Mouse (Mus musculus) embryonic facial prominence, embryonic 10.5 days (tissue): Measurements from ENCODE around the gene Bnipl. TPM values are rescaled to one million over a fixed set of nuclear protein-coding genes. Genes with fewer than 3 reads are reported as not detected.

Experiments
- DNase-seq: peaks from one replicate; pipeline ENCODE4 v3.0.0-alpha.2; 2017; ENCODE audit warnings: low spot score
- H3K27ac ChIP-seq: fragments of 300-500 bp; sonication (generic); replicated peaks from 2 replicates; pipeline ENCODE4 v1.5.1; 2016; ENCODE audit warnings: mild to moderate bottlenecking
- H3K27me3 ChIP-seq: fragments of 300-500 bp; sonication (generic); replicated peaks from 2 replicates; pipeline ENCODE4 v1.6.1; 2016; ENCODE audit warnings: low read depth, mild to moderate bottlenecking; ENCODE audit not compliant: poor library complexity, severe bottlenecking
- H3K36me3 ChIP-seq: fragments of 300-500 bp; sonication (generic); replicated peaks from 2 replicates; pipeline ENCODE4 v1.6.1; 2016; ENCODE audit warnings: mild to moderate bottlenecking, moderate library complexity
- H3K4me1 ChIP-seq: fragments of 300-500 bp; sonication (generic); 2 replicates; pipeline ENCODE4 v1.6.1; 2016
- H3K4me3 ChIP-seq: fragments of 300-500 bp; sonication (generic); 2 replicates; pipeline ENCODE4 v1.5.1; 2016; ENCODE audit warnings: mild to moderate bottlenecking, moderate library complexity
- H3K9me3 ChIP-seq: fragments of 300-500 bp; sonication (generic); 2 replicates; pipeline ENCODE4 v1.6.1; 2016; ENCODE audit warnings: mild to moderate bottlenecking
- WGBS: fragments of 180-500 bp; shearing (Covaris S2); methylation state at CpG from one replicate; pipeline ENCODE4 v1.1.7; 2016; 5-methylcytosine and 5-hydroxymethylcytosine counted together
- polyA plus RNA-seq: library from polyadenylated mRNA; unstranded; fragments of >200 nt; fragmentation: Nextera tagmentation; extraction: Ambion mirVana; gene quantifications from 2 replicates; pipeline ENCODE4 v1.2.1, GENCODE M21; 2016

Bnipl gene
- polyA plus RNA-seq, 1 experiment from 2014 or later = 2.0 TPM

DNA sequence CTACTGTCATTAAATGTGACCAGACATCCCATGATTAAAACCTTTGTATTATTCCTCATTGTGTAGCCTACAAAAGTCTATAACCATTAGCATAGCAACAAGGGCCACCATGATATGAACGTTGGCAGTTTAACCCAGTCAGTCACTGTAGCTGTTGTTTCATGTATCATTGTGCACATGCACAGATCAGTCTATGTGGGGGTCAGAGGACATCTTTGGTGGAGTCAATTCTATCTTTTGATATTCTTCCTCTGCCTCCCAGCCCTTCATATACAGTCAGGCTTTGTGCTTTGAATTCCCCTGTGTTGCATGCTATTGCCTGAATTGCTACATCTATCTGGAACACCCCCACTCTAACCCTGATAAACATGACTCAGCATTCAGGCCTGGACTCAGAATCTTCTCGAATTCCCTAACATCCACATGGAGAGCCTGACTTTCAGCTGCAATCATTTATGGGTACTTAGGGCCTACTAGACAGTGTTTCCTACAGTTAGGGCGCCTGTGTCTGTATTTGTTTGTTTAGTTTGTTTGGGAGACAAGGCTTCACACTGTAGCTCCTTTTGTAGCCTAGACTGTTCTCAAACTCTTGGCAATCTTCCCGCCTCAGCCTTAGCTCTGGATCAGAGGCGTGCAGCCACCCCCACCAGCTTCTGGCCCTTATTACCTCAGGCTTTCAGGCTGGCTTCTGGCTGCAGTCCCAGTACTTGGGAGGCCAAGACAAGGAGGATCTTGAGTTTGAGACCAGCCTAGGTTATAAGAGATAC, 4.3 kb downstream of the Bnipl start:
- H3K27ac ChIP-seq = no peak overlapping the region
- DNase-seq = no peak
- peaks cover 20% of the 10 kb centered on the region for H3K36me3 ChIP-seq
- H3K4me3 ChIP-seq = no peak overlapping the region
- peaks cover 8% of the 10 kb centered on the region for H3K4me1 ChIP-seq
- H3K9me3 ChIP-seq = no peaks in the 10 kb centered on the region
- no peaks in the 10 kb centered on the region for H3K27me3 ChIP-seq
- WGBS = 85% methylated on average over 5 of the region's 5 CpGs

DNA sequence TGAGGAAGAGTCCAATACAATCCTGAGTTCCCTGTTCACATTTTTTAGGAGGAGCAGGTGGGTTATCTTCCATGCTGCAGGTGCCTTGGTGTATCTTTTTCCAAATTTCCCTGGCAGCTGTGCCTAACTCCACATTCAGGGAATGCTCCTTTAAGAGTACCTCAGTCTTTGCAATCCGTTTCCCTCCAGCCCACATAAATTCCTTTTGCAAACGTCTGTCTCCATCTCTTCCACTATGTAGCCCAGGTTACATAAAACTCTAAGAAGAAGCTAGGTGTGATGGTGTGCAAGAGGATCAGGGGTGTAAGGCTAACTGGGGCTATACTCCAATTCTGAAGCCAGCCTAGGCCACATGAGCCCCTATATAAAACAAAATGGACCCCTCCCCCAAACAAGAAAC, 7.9 kb downstream of the Bnipl start:
- H3K9me3 ChIP-seq = no peaks in the 10 kb centered on the region
- peaks cover 6% of the 10 kb centered on the region; the same call in 1 of the 2 replicates for H3K27me3 ChIP-seq
- WGBS = 88% methylated on average over 2 of the region's 2 CpGs
- no peak for DNase-seq
- H3K27ac ChIP-seq = no peak overlapping the region
- no peak overlapping the region for H3K4me3 ChIP-seq
- peaks cover 9% of the 10 kb centered on the region for H3K4me1 ChIP-seq
- H3K36me3 ChIP-seq = peaks cover 32% of the 10 kb centered on the region

DNA sequence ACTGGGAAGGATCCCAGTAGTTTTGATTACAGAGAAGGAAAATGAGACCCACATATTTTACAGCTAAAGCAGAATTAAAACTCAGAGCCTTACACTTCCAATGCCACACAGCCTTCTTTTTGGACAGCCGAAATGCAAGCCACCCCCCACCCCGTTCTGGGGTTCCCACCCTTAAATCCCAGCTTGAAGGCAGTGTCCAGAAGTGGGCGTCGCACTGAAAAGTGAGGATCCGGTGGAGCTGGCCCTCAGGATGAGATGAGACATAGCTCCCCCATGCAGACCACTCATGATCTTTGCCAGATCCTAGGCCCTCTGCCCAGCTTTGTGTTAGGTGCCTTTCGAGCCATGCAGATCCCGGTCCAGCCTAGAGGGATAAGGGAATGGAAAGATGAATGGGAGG, 9.5 kb downstream of the Bnipl start, which contains the start of gene Gm128:
Gene Gm128, minus strand, starts transcription at position 101 of the 400 bp plus-strand sequence.
- 81% methylated on average over 7 of the region's 7 CpGs for WGBS
- H3K36me3 ChIP-seq = peaks cover 45% of the 10 kb centered on the region
- H3K9me3 ChIP-seq = no peaks in the 10 kb centered on the region
- no peak for DNase-seq
- peaks cover 6% of the 10 kb centered on the region; the same call in 1 of the 2 replicates for H3K27me3 ChIP-seq
- H3K4me1 ChIP-seq = peaks cover 9% of the 10 kb centered on the region
- H3K4me3 ChIP-seq = peak within 1 kb of the TSS; percentile 24; the same call in 1 of the 2 replicates
- peak within 1 kb of the TSS; percentile 62; the same call in 1 of the 2 replicates for H3K27ac ChIP-seq

DNA sequence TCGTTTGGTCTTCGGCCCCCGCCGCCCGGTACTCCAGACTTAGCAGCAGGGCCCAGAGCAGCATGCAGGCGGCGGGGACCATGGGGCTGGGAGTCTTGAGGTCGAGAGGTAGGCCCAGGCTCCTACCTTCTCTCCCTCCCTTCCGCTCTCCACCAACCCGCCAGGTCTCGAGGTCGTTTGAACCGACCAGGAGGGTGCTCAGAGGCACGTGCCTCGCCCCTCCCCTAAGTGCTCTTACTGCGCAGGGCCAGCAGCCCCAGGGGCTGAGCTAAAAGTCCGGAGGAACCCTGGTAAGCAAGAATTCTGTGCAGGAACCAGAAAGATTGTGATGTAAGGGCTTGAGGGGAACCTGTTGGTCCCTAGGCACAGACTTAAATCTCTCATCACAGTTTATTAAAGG, 10.1 kb downstream of the Bnipl start:
- WGBS = 25% methylated on average over 17 of the region's 17 CpGs
- Histone ChIP-seq H3K36me3 (peaks cover 48% of the 10 kb centered on the region), H3K27me3 (peaks cover 6% of the 10 kb centered on the region; the same call in 1 of the 2 replicates), H3K4me3 (peak overlapping the region; percentile 24; the same call in 1 of the 2 replicates), H3K9me3 (no peaks in the 10 kb centered on the region), H3K27ac (peak overlapping the region; percentile 62; the same call in 1 of the 2 replicates), H3K4me1 (peaks cover 11% of the 10 kb centered on the region)
- DNase-seq = peak; percentile 23

DNA sequence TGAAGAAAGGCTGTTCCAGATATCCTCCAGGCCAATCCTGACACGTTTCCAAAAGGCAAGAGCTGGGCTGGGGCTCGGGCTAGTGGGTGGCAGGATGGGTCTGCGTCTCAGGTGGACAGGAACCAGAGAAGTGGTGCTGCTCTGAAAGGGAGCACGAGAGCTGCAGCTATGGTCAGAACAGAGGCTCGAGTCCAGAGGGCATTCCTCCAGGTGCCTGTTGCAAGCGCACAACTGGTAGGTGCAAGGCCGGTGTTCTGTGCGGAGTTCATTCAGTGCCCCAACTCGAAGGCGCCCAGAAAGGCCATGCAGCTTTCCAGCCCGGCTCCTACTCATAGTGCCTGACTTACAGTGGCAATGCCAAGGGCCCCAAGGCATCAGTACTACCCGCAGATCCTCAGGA, 11.0 kb downstream of the Bnipl start:
- Histone ChIP-seq H3K36me3 (peaks cover 48% of the 10 kb centered on the region), H3K9me3 (no peaks in the 10 kb centered on the region), H3K4me3 (no peak overlapping the region), H3K27ac (no peak overlapping the region), H3K4me1 (peaks cover 21% of the 10 kb centered on the region), H3K27me3 (peaks cover 6% of the 10 kb centered on the region; the same call in 1 of the 2 replicates)
- WGBS = 88% methylated on average over 12 of the region's 12 CpGs
- DNase-seq = no peak

DNA sequence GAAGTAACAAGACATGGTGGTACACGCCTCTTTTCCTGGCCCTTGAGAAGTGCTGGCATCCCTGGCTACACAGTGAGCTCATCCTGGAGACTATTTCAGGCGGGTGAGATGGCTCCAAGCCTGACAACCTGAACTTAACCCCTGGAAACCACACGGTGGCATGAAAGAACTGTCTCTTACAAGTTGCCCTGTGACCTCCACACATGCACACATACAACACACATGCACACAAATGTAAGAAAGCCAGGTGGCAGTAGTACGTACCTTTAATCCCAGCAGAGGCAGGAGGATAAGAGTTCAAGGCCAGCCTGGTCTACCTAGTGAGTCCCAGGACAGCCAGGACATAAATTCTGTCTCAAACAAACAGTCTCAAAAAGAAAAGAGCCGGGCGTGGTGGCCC, 12.0 kb downstream of the Bnipl start:
- 89% methylated on average over 6 of the region's 6 CpGs for WGBS
- H3K9me3 ChIP-seq = no peaks in the 10 kb centered on the region
- peaks cover 6% of the 10 kb centered on the region; the same call in 1 of the 2 replicates for H3K27me3 ChIP-seq
- H3K4me1 ChIP-seq = peaks cover 27% of the 10 kb centered on the region
- H3K36me3 ChIP-seq = peaks cover 57% of the 10 kb centered on the region
- H3K27ac ChIP-seq = no peak overlapping the region
- DNase-seq = no peak
- no peak overlapping the region for H3K4me3 ChIP-seq

DNA sequence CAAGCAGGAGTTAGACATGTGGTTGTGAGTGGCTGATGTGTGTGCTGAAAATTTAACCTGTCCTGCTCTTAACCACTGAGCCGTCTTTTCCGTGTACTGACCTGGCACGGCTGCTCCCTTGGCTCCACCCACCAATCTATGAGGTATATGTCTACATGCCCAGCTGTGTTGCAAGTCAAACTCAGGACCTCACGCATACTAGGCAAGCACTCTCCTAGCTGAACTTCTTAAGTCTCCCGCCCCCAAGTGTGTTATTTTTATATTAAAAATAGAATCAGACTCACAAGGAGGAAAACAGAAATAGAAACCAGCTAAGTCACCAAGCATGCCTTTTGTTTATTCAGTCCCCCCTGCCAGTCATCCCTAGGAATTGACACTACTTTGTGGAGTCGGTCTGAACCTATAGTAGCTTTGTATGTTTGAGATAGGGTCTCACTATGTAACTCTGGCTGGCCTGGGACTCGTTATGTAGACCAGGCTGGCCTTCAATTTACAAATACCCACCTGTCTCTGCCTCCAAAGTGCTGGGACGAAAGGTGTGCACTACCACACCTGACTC, 13.4 kb downstream of the Bnipl start:
- H3K9me3 ChIP-seq = no peaks in the 10 kb centered on the region
- 93% methylated on average over 8 of the region's 8 CpGs for WGBS
- peaks cover 27% of the 10 kb centered on the region for H3K4me1 ChIP-seq
- DNase-seq = no peak
- H3K4me3 ChIP-seq = no peak overlapping the region
- H3K27ac ChIP-seq = no peak overlapping the region
- peaks cover 6% of the 10 kb centered on the region; the same call in 1 of the 2 replicates for H3K27me3 ChIP-seq
- H3K36me3 ChIP-seq = peaks cover 71% of the 10 kb centered on the region

DNA sequence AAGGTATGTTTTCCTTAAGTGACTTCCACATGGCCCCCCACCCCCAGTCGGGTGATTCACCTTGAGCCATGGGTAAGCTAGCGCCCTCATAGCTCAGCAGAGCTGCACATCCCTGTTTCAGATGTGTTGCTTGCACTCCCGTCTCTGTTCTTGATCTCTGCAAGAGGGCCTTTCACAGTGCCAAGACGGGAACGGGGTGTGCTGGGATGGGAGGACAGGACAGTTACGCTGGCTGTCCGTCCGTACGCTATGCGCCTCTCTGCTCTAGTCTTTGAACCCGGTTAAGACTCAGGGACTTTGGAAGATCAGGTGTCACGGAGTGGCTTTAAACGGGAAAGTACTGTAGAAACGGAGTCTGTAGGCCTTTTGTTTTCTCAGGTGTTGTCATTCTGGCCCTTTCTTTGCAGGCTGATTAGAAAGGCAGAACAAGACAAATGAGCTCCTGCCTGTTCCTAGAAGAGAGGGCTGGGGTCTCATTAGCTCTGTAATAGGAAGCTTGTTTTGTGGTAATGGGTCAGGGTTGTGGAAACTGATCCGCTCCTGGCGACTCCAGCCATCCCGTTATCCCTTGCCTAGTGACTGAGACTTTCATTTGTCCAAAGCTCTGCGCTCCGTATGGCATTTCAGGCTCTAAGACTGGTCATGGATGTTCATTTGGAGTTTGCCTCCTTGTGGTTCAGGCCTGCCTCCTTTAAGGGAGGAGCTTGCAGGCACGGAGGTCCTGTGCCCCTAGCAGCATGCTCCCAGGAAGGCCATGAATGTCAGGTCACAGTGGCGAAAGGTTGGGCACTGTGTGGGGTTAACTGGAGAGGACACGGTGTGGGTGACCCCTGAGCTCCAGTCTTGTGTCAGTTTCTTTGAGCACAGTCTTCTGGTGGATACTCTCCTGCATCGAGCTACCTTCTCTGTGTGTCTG, 15.3 kb downstream of the Bnipl start:
- peak; percentile 23 for DNase-seq
- Histone ChIP-seq H3K27ac (no peak overlapping the region), H3K9me3 (no peaks in the 10 kb centered on the region), H3K27me3 (peaks cover 4% of the 10 kb centered on the region; the same call in 1 of the 2 replicates), H3K4me1 (peaks cover 35% of the 10 kb centered on the region), H3K36me3 (peaks cover 90% of the 10 kb centered on the region), H3K4me3 (no peak overlapping the region)
- 59% methylated on average over 23 of the region's 23 CpGs for WGBS

DNA sequence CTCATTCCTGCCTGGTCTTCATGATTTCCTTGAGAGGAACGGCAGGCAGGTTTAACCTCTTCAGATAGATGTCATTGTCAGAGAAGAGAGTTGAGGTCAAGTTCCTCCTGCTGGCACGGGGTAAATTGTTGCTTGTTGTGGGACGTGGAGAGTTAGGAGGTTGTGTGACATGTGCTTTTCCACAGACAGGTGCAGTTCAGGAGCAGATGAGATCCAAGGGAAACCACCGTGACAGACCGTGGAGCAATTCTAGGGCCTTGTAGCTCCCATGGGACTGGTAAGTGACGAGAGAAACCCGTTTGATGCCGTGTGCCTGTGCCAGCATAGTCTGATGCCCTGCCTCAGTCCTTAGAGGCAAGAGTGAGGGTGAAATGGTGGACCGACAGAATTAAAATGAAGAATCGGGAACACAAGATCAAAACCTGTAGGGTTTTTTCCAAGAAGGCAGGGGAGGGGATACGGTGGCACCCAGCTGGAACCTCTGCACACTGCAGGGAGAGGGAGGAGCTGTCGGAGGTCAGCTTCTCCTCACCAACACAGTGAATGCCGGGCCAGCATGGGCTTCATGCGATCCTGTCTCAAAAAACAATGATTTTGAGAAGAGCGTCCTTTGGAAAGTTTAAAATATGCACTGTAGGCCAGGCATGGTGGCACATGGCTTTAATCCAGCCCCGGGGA, 17.6 kb downstream of the Bnipl start:
- H3K36me3 ChIP-seq = peaks cover 78% of the 10 kb centered on the region
- H3K27ac ChIP-seq = no peak overlapping the region
- no peak overlapping the region for H3K4me3 ChIP-seq
- DNase-seq = no peak
- H3K4me1 ChIP-seq = peaks cover 47% of the 10 kb centered on the region
- 90% methylated on average over 16 of the region's 16 CpGs for WGBS
- no peaks in the 10 kb centered on the region for H3K27me3 ChIP-seq
- H3K9me3 ChIP-seq = no peaks in the 10 kb centered on the region

DNA sequence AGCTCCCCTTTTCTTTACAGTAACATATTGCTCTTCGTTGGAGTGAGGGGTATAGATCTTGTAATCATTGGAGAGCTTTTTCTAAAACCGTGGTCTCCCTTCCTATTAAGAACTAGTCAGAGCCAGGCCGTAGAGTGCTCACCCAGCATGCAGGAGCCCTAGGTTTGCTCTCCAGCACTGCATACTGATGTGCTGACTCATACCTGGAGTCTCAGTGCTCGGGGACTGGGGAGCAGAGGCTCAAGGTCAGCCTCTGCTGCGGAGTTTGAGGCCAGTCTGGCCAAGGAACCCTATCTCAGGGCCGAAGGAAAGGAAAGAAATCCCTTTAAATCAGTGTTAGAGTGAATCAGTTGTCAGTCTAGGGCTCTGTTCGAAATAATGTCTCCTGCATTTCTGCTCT, 18.2 kb downstream of the Bnipl start:
- peaks cover 47% of the 10 kb centered on the region for H3K4me1 ChIP-seq
- H3K9me3 ChIP-seq = no peaks in the 10 kb centered on the region
- H3K27me3 ChIP-seq = no peaks in the 10 kb centered on the region
- WGBS = 89% methylated on average over 7 of the region's 7 CpGs
- no peak overlapping the region for H3K27ac ChIP-seq
- H3K4me3 ChIP-seq = no peak overlapping the region
- peaks cover 71% of the 10 kb centered on the region for H3K36me3 ChIP-seq
- DNase-seq = no peak

DNA sequence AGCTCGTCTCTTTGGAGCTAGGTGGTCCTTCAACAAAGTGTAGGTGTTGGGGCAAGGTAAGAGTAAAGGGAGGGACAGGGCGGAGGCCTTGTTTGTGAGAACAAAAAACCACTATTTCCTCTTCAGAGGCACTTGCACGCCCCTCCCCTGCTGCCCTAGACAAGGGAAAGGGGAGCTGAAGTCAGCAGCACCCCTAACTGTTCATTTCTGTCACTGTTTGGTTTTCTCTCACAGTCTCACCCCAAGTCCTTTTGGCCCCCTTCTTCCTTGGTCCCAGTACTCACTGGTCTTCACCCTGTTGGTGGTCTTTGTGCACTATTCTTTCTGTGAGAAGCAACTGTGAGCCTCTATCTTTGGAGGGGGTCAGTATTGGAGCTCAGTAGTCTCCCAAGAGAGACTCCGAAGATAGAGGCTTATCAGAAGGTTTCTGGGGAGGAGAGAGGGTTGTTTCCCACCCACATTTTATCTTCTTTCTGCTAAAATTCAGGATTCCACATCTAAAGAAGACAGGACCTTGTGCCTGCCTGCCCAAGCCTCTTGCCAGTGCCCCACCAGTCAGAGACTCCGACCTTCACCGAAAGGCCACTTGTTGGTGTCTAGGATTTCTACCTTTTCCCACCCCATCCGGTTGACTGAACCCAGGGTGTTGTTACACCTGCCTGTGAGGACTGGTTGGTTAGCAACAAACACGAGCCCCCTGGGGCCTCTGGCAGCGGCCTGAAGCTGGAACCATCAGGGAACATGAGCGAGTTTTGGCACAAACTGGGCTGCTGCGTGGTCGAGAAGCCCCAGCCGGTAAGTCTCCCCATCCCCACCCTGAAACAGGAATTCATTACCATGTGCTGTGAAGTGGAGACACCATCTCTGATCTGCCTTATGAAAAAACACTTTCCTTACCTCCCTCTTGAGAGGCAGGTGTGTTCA, 19.4 kb downstream of the Bnipl start, which contains the start of gene Mllt11:
Gene Mllt11, minus strand, starts transcription at position 874 of the 924 bp plus-strand sequence.
- Histone ChIP-seq H3K4me3 (peak within 1 kb of the TSS; percentile 97), H3K9me3 (no peaks in the 10 kb centered on the region), H3K27me3 (no peaks in the 10 kb centered on the region), H3K36me3 (peaks cover 59% of the 10 kb centered on the region), H3K27ac (peak within 1 kb of the TSS; percentile 96), H3K4me1 (peaks cover 57% of the 10 kb centered on the region)
- DNase-seq = no peak
- WGBS = 83% methylated on average over 13 of the region's 13 CpGs
